Mouse (Mus musculus) R1 (cell line): ENCODE data around the gene Atg7.
A peak's percentile ranks its signal among the peaks of the same experiment; 100 is the strongest.

Experiments
- DNase-seq: peaks from one replicate; pipeline ENCODE4 v3.0.0-alpha.2; 2018; ENCODE audit warnings: low read depth, low spot score

Gene Atg7

DNA sequence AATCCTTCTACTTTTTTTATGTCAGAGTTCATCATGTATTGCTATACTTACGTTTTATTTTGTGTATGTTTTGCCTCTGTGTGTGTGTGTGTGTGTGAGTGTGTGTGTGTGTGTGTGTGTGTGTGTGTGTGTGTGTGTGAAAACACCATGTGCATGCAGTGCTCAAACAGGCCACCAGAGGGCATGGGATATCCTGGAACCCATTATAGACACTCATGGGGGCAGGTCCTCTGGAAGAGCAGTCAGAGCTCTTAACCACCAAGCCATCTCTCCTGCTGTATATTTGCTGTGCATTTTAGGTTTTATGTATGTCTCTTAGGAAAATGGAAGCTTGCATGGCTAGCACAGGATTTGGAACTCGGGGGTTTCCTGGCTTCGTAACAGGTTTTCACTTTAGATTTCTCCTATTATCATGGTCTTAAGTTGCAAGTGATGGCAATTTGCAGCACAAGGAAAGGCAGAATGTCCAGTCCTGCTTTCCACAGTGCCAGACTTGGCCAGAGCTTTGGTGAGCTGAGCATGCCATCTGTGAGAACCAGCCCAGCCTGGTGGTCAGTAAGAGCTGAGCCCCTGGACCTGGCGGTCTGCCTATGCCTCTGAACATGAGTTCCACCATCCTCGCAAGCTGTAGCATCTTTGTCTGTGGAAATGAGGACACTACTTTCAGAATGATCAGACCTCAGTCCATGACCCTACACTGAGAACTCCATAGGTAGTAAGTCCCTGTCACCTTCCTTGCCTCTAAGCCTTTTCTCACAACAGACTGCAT is 172.2 kb downstream of the Atg7 start:
- peak; percentile 73 for DNase-seq

GRCm38 (mm10) chr6:114817948-114818347 is 175.1 kb downstream of the Atg7 start:
- DNase-seq: no peak

DNA sequence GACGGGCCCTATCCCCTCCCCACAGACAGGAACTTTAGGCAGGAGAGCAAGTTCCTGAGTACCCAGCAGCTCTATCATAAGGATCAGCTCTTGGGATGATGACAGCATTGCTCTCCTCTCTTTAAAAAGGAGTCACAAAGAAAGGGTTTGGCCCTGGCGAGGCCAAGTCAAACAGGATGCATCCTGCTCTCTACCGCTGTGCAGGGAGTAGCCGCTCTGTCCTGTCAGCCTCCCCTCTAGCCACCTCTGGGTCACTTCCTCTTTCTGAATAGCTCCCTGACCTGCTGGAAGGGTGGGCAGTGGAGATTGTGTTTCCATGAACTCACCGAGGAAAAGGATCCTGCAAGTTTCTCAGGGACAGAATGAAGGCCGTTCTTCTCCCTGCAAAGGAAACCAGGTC is 175.6 kb downstream of the Atg7 start:
- DNase-seq: no peak

DNA sequence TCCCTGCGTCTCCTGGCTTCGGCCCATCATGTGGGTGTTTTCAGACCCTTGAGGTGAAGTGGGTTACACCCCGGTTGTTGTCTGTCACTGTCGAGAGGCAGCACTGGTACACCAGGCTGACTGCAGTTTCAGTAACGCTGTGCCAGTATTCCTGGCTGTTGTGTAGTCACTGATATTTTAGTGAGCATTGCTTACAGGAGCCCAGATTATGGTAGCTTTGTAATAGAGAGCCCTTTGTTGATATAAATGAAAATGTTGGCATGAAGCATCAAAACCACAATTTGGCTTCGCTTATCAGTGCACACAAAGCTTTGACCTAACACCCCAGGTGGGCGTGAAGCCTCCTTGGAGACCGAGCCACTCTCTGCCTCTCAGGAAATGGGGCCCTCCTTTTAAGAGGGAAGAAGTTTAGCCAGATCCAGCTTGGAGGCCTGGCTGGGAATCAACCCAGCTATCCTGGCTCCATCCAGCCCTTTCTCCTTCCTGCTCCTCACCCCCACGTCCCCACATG is 177.1 kb downstream of the Atg7 start:
- DNase-seq: no peak

GRCm38 (mm10) chr6:114821646-114822045 is 178.7 kb downstream of the Atg7 start:
- DNase-seq: no peak

DNA sequence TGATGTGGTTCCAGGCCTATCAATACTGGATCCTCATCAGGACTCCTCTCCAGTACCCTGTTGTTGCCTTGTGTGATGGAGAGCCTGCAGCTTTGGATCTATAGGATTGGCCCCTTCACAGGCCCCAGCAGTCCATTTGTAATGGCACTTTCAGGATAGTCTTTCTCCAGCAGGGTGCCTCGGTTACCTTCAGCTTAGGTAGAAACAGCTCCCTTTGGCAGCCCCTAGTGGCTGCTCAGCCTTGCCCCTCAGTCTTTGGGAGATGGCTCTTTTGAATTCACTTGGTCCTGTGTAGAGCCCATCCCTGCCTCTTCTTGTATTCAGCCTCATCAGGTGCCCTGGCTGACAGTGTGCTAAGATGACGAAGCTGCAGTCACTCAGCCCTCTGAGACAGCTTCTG is 184.0 kb downstream of the Atg7 start:
- DNase-seq: no peak

GRCm38 (mm10) chr6:114829660-114830438 is 187.0 kb downstream of the Atg7 start:
- no peak for DNase-seq

- no peak for DNase-seq
Measured at GRCm38 (mm10) chr6:114831807-114832206, 188.9 kb downstream of the Atg7 start.

DNA sequence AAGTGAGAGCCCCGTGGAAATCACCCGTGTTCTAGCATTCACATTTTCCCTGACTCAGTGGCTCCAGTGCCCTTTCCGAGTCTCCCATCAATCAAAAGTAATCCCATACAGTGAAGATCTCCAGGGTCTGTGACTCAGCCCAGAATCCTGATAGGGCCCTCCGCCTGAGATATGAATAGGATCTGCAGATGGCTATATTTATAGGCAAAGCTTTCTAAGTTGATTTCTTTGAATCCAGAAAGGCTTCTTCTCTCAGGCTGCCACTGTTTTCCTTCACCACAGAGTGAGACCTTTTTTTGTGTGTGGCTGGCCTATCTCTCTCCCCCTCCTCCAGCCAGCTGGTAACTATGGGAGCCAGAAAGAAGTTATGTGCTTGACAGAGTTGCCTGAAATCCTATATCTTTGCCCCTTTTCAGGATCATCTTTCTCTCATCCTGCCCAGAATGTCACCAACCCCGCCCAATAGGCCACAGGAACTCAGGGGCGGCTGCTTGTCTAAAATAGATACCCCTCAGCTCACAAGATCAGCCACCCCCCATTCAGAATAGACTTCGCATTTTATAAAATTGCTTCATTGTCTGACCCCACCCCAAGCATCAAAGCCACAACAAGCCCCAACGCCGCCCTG is 190.3 kb downstream of the Atg7 start:
- DNase-seq: no peak

GRCm38 (mm10) chr6:114833791-114834346 is 191.0 kb downstream of the Atg7 start:
- DNase-seq: no peak

DNA sequence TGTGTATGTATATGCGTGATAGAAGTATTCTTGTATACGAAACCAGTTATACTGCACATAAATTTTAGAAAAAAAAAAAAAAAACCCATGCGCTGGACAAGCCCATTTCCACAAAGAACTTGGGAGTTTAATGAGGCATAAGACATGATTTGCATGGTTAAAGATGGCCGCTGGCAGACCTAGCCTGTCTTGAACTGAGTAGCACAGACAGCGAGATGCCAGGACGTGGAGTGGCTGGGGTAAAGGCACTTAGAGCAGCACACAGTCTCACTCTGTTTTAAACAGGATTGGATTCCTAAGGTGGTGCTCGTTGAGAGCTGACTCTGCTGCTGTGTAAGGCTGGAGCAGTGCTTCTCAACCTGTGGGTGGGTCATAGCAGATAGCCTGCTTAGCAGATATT is 192.4 kb downstream of the Atg7 start:
- no peak for DNase-seq

GRCm38 (mm10) chr6:114835752-114836151 is 192.9 kb downstream of the Atg7 start:
- DNase-seq: no peak

DNA sequence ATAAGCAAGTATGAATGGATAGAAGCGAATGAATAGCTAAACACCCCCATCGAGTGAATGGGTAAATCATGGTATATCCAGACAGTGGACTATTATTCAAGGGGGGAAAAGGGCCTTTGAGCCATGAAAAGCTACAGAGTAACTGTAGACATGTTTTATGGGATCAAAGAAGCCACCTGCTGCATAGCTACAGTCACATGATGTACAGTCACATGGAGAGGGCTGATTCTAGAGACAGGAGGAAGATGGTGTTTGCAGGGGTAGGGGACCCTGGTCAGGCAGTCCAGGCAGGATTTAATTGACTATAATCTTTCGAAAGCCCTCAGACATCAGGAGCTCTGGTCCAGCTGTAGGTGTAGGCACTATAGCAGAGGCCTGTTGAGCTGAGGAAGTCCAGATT is 193.5 kb downstream of the Atg7 start:
- DNase-seq: no peak

DNA sequence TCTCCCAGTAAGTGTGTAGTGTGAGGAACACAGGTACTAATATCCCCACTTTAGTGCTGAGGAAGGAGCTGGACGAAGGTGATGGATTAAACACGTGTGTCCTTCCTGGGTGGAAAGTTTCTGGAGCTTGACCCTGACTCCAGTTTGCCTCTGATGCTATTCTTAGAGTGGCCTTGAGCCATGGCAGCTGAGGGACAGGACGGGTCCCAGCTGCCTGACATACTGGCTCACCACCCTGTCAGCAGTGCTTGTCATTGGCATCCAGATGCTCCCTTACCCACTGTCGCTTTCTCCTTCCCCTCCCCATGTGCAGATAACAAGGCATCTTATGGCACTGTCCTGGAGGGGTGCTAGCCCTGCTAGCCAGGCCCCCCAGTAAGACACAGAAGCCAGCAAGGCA is 196.0 kb downstream of the Atg7 start:
- DNase-seq: no peak

DNA sequence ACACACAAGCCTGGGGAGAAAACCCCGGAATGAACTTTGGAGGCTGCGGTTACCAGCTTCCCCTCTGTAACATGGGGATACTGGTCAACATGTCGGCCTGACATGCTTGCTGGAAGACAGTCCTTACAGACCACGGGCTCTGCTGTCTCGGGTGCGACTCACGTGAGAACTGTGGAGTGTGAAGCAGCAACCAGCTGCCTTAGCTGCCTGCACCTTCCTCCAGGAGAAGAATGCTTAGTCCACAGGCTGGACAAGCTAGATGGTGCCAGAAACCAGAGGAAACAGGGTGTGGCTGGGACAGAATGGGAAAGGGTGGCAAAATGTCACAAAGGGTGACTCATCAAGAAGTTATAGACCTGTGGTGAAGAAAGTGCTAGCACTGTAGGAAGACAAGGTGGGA is 197.1 kb downstream of the Atg7 start:
- no peak for DNase-seq

DNA sequence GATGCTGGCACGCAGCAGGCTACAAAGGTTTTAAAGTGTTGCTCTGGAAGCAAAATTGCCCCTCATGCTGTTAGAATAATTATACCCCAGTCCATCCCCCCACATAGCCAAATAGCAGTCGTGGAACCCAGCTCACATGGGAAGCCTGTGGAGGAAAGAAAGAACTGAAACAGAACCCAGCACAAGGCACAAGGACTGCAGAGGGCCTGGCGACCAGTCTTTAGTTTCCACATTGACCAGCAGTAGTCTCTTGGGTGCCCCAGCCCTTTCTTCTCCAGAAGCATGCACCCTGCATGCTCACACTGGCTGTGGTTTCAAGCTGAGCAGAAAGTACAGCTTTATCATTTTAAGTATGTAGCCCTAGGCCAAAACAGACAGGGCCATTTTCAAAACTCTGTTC is 199.2 kb downstream of the Atg7 start:
- no peak for DNase-seq

DNA sequence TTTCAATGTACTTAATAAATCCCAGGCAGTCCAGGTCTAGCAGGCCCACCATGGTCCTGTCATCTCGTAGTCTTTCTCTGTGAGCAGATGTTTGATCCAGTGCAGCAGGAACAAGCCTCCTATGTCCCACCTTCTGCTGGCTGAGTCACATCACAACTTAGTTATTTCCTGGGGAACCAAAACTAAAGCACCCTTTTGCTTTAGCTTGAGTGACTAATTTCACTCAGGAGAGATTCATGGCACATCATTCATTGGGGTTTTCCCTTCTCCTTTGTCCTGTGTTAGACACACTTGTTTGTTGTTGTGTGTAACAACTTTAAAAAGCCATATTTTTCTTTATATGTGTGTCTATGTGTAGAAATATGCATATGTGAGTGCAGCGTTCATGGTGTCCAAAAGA is 200.0 kb downstream of the Atg7 start:
- no peak for DNase-seq

DNA sequence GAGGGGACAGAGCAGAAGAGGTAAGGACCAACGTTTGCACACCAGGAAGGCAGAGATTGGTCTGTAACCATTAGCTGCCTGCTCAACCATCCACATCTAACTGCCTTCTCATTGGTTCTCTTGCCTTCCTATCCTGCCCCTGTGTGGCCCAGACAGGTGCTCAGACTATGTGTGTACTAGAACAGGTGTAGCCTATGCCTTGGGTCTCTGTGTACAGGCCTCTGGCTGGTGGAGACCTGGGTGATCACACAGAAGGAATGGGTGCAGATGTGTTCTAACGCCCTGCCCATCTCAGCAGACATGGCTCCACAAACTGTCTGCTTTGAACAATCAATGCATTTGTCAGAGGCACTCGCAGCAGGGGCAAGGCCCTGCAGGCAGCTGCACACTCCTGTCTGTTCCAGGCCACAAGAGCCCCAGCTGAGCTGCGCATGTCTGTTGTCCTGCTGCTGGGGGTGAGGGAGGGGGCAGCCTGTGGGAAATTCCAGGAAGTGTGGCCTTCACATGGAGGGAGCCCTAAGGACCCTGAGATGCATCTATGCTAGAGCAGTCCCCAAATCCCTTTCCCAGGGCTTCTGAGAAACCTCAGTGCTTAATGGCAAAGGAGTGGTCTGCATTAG is 203.4 kb downstream of the Atg7 start:
- peak; percentile 35 for DNase-seq

GRCm38 (mm10) chr6:114847582-114848174 is 204.8 kb downstream of the Atg7 start:
- DNase-seq: no peak

DNA sequence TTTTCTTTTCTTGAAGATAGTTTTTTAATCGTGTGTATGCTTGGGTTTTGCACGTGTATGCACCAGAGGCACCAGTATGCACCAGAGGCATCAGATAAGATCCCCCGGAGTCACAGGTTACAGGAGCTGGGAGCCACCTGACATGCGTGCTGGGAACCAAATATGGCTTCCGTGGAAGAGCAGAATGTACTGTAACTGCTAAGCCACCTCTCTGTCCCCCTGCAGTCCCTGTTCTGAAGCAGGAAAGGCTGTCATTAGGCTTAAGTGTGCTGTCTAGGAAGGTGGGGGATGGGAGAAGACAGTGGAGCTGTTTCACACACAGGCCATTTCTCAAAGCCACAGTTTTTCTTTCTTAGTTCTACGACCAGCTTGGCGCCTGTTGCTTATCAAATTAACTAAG is 205.9 kb downstream of the Atg7 start:
- DNase-seq: no peak

- no peak for DNase-seq
Measured at GRCm38 (mm10) chr6:114849787-114850186, 206.9 kb downstream of the Atg7 start.
